Mouse (Mus musculus) forelimb bud, embryonic 11.5 days (tissue): Measurements from ENCODE around the gene 1700029H14Rik.

Experiments
- DNase-seq: peaks from one replicate; pipeline ENCODE4 v3.0.0-alpha.2; 2012; ENCODE audit warnings: low read depth, low spot score

The 1700029H14Rik gene

DNA sequence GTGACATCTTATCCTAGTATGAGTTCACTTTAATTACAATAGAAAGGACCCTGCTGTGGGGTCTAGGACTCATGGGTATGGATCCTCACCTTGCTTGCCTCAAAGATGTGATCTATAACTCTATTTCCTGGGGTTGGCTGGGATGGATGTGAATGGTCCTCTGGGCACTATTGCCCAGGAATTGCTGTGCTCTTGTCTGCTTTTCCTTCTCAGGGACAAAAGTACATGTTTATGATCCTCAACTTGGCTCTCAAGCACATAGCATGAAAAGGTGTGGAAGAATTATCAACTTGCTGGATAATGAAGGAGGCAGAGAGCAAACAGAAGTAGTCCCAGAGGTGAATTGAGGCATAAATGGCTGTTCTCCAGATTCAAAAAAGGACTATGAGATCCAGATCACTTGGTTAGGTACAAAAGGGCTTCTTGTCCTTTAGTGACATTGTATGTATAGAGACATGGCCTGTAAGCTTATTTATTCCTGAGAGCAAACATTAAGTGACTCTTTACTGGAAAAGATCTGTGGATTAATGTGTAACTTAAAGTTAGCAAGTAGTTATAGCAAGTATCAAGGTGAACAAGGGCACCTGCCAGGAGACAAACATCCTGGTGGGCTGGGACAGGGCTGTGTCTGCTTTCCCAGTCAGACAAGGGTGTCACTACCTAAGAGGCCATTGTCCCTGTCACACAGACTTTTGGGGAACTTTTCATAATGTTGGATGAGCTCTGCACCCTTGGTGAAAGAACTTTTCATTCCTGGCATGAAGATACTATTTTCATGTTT, 57.2 kb downstream of the 1700029H14Rik start:
- no peak for DNase-seq

DNA sequence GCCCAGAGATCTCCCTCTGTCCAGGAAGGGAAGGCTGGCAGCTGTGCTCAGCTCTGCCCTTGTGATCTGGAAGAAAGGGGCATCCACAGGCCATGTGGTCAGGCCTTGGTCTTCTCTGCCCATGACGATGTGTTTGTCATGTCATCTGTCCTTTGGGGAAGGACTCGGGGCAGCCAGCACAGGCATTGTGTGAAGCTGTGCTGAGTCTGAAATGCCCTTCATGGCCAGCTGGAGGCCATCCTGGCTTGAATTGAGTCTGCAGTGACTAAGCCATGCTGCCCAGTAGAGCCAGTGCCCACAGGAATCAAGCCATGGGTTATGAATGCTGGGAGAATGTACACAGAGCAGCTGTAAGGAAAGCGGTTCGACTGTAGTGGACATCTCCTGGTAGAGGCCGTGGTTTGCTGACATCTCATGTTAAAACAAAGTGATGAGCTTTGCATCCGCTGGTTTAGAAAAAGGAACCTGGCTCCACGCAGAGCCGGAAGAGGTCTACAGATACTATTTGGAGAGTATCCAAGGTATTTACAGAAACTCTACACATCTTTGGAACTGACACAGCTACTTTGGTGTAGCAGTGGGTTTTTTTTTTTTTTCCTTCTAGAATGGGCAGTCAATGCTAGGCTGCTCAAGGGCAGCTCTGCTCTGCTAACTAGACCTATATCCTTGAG, 58.2 kb downstream of the 1700029H14Rik start:
- DNase-seq = no peak

- no peak for DNase-seq
These were observed 61.0 kb downstream of the 1700029H14Rik start for GRCm38 (mm10) chr8:13501221-13501620.
